Mouse (Mus musculus): ENCODE results near the gene Scgb1b7. TPM values are rescaled to one million over a fixed set of nuclear protein-coding genes. Genes with fewer than 3 reads are reported as not detected.
"Not testable (repeated sequence)": the region's sequence is repeated elsewhere in the genome, so short reads cannot be mapped to it uniquely, and the experiment has no call there.

The Scgb1b7 gene
- not detected in 2 replicates for total RNA-seq (2014; rRNA removed)
- polyA plus RNA-seq (2015; fragmentation: Nextera tagmentation; extraction: Ambion mirVana), result not detected in 2 replicates

DNA sequence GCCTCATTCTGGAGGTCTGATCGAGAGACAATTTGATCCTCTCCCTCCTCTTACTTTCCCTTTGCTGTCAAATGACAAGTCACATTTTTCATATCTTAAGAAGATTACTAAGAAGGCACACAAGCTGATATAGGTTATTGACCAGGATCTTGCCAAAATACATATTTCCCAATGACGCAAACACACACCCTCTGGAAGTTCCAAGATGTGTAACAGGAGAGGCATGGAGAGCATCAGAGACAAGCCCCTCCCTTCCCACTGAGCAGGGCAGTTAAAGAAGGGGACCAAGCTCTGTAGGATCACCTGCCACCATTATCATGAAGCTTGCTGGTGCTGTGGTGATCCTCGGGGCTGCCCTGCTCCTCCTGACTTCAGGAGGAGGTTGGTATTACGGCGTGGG lies at the start of gene Scgb1b7:
Gene Scgb1b7, plus strand, starts transcription at position 301 of the 400 bp plus-strand sequence.
- not testable (repeated sequence) for H3K27ac ChIP-seq (ENCODE audit: low read depth, low read length); H3K9ac ChIP-seq (replicated peaks; ENCODE audit: low read length, poor library complexity, severe bottlenecking); H3K9me3 ChIP-seq (ENCODE audit: low read length); H3K27me3 ChIP-seq (ENCODE audit: insufficient read depth, low read length); ATAC-seq (ENCODE audit: low FRiP score); DNase-seq (ENCODE audit: low spot score); H3K4me1 ChIP-seq (ENCODE audit: insufficient read depth, low read length); H3K36me3 ChIP-seq (ENCODE audit: insufficient read depth, low read length); H3K4me3 ChIP-seq (ENCODE audit: low read depth, low read length); H3K4me2 ChIP-seq (ENCODE audit: low read depth, low read length, poor library complexity, severe bottlenecking)
- 81% methylated on average over 3 of the region's 5 CpGs for WGBS

GRCm38 (mm10) chr7:31705657-31706056 lies 6.8 kb upstream of the Scgb1b7 start, which contains the start of gene Scgb2b7:
Scgb2b7 (minus strand) TSS chr7:31705757.
- H3K9ac ChIP-seq (replicated peaks; ENCODE audit: low read length, poor library complexity, severe bottlenecking); H3K27ac ChIP-seq (ENCODE audit: low read depth, low read length); H3K4me2 ChIP-seq (ENCODE audit: low read depth, low read length, poor library complexity, severe bottlenecking); H3K36me3 ChIP-seq (ENCODE audit: insufficient read depth, low read length); H3K27me3 ChIP-seq (ENCODE audit: insufficient read depth, low read length); H3K4me3 ChIP-seq (ENCODE audit: low read depth, low read length); H3K4me1 ChIP-seq (ENCODE audit: insufficient read depth, low read length); H3K9me3 ChIP-seq (ENCODE audit: low read length); ATAC-seq (ENCODE audit: low FRiP score); DNase-seq (ENCODE audit: low spot score): not testable (repeated sequence)

Other genes starting within 250 kb of the Scgb1b7 start
- not detected in 2 replicates for gene Scgb2b7, start 6.9 kb upstream of the Scgb1b7 start, total RNA-seq (2014; rRNA removed)
- gene Scgb2b7, start 6.9 kb upstream of the Scgb1b7 start, polyA plus RNA-seq (2015; fragmentation: Nextera tagmentation; extraction: Ambion mirVana), result not detected in 2 replicates